ENCODE assay signal across 35 mouse cellular contexts in genomic region chr10:26229488-26229887, GRCm38 (mm10). TPM values are rescaled to one million over a fixed set of nuclear protein-coding genes. Genes with fewer than 3 reads are reported as not detected.
DNase-seq lines count a peak whose midpoint lies in the region; ATAC-seq and TF ChIP-seq lines count a peak whose summit lies in the region.
"Had no signal": no experiment of that assay in that cellular context is flagged by ENCODE, and none has a peak within 500 bp of the region (broad histone marks: within the 10 kb centered on the region; RNA-seq: fewer than 3 reads in every experiment).

TSS of gene Samd3 (plus strand) at chr10:26229707.

- H3K4me3 ChIP-seq in forebrain, embryonic 14.5 days (ENCODE audit: low read depth, low read length), result no peak within 1 kb of the TSS
- H3K4me3 ChIP-seq in forebrain, postnatal 0 days (ENCODE audit: low read depth, low read length), result no peak within 1 kb of the TSS
- H3K4me3 ChIP-seq: embryonic facial prominence, embryonic 10.5 days; embryonic facial prominence, embryonic 15.5 days; hindbrain, embryonic 15.5 days; intestine, embryonic 15.5 days; layer of hippocampus, adult 2 months; midbrain, embryonic 10.5 days; midbrain, embryonic 15.5 days; myocyte had no signal

- no peaks in the 10 kb centered on the region for H3K4me1 ChIP-seq in forebrain, embryonic 14.5 days (ENCODE audit: control insufficient read depth, insufficient read depth, low read length)
- H3K4me1 ChIP-seq in forebrain, postnatal 0 days (ENCODE audit: insufficient read depth), result no peaks in the 10 kb centered on the region
- H3K4me1 ChIP-seq: embryonic facial prominence, embryonic 10.5 days; embryonic facial prominence, embryonic 15.5 days; hindbrain, embryonic 15.5 days; intestine, embryonic 15.5 days; midbrain, embryonic 10.5 days; midbrain, embryonic 15.5 days had no signal

- no peaks in the 10 kb centered on the region for H3K9me3 ChIP-seq in forebrain, embryonic 14.5 days (replicated peaks; ENCODE audit: control insufficient read depth, low read length)
- H3K9me3 ChIP-seq in forebrain, postnatal 0 days (ENCODE audit: low read length), result no peaks in the 10 kb centered on the region
- H3K9me3 ChIP-seq: embryonic facial prominence, embryonic 10.5 days; embryonic facial prominence, embryonic 15.5 days; hindbrain, embryonic 15.5 days; intestine, embryonic 15.5 days; midbrain, embryonic 10.5 days; midbrain, embryonic 15.5 days had no signal

- TF ChIP-seq CTCF in forebrain, postnatal 0 days (IDR thresholded peaks at IDR 0.05; ENCODE audit: low read depth), result no peak

- no peak for ATAC-seq in forebrain, embryonic 14.5 days
- no peak for ATAC-seq in forebrain, postnatal 0 days
- ATAC-seq in CD4-positive, CD25-positive, alpha-beta regulatory T cell, adult 4 months, result peak; percentile 88
- ATAC-seq: intestine, embryonic 15.5 days; midbrain, embryonic 15.5 days had no signal

- H3K9ac ChIP-seq in forebrain, embryonic 14.5 days (ENCODE audit: low read length), result no peak within 1 kb of the TSS
- no peak within 1 kb of the TSS for H3K9ac ChIP-seq in forebrain, postnatal 0 days
- H3K9ac ChIP-seq: embryonic facial prominence, embryonic 15.5 days; hindbrain, embryonic 15.5 days; intestine, embryonic 15.5 days; liver, embryonic 14.5 days; midbrain, embryonic 15.5 days had no signal

- H3K4me2 ChIP-seq in forebrain, embryonic 14.5 days (ENCODE audit: low read length), result no peak within 1 kb of the TSS
- H3K4me2 ChIP-seq in forebrain, postnatal 0 days (ENCODE audit: low read depth), result no peak within 1 kb of the TSS
- H3K4me2 ChIP-seq: embryonic facial prominence, embryonic 15.5 days; heart, embryonic 11.5 days; hindbrain, embryonic 15.5 days; intestine, embryonic 15.5 days; midbrain, embryonic 15.5 days had no signal

- no peak within 1 kb of the TSS for H3K27ac ChIP-seq in forebrain, embryonic 14.5 days (ENCODE audit: low read depth, low read length)
- H3K27ac ChIP-seq in forebrain, postnatal 0 days (ENCODE audit: low read depth, low read length), result no peak within 1 kb of the TSS
- H3K27ac ChIP-seq: embryonic facial prominence, embryonic 10.5 days; embryonic facial prominence, embryonic 15.5 days; hindbrain, embryonic 15.5 days; intestine, embryonic 15.5 days; layer of hippocampus, adult 2 months; liver, embryonic 14.5 days; macrophage; midbrain, embryonic 10.5 days; midbrain, embryonic 15.5 days had no signal

- no peaks in the 10 kb centered on the region for H3K36me3 ChIP-seq in forebrain, embryonic 14.5 days (ENCODE audit: control insufficient read depth, insufficient read depth, low read length)
- no peaks in the 10 kb centered on the region for H3K36me3 ChIP-seq in forebrain, postnatal 0 days (ENCODE audit: insufficient read depth)
- H3K36me3 ChIP-seq: embryonic facial prominence, embryonic 10.5 days; embryonic facial prominence, embryonic 15.5 days; G1E; hindbrain, embryonic 15.5 days; intestine, embryonic 15.5 days; midbrain, embryonic 10.5 days; midbrain, embryonic 15.5 days had no signal

- H3K27me3 ChIP-seq in forebrain, embryonic 14.5 days (replicated peaks; ENCODE audit: control insufficient read depth, insufficient read depth, low read length), result no peaks in the 10 kb centered on the region
- H3K27me3 ChIP-seq in forebrain, postnatal 0 days (ENCODE audit: insufficient read depth, low read length), result no peaks in the 10 kb centered on the region
- H3K27me3 ChIP-seq: embryonic facial prominence, embryonic 15.5 days; hindbrain, embryonic 15.5 days; intestine, embryonic 15.5 days; midbrain, embryonic 15.5 days had no signal

- DNase-seq in forebrain, embryonic 14.5 days (ENCODE audit: low spot score), result no peak
- no peak for DNase-seq in forebrain, postnatal 0 days
- DNase-seq in induced T-regulatory cell, adult 2 months (ENCODE audit: low read depth), result peak; percentile 39
- peak; percentile 39 to 74 for DNase-seq in natural killer cell, adult 2 months (ENCODE audit: low spot score in 2 of 2)
- no peak for DNase-seq in layer of hippocampus, adult 8-10 months (ENCODE audit: low spot score in 2 of 2)
- DNase-seq in cerebellum, postnatal 25 days, result no peak
- DNase-seq: adrenal gland, postnatal 36 days; cerebellum, adult 2 months; cerebellum, postnatal 14 days; gastrocnemius, postnatal 25 days; heart, adult 11 months; kidney, adult 2 months; kidney, postnatal 36 days; layer of hippocampus, postnatal 36 days; left cerebral cortex, postnatal 4 days; lung, adult 2 months; lung, postnatal 10 days; thymus, postnatal 14 days had no signal

- 82% methylated on average over 4 of the region's 4 CpGs for WGBS in forebrain, embryonic 14.5 days
- 84% methylated on average over 4 of the region's 4 CpGs for WGBS in forebrain, postnatal 0 days

RNA-seq across cellular contexts. Expression of gene Samd3, which starts in this region (rescaled TPM):
- 6.7 and 10.5 TPM in 2 replicates for polyA plus RNA-seq in forebrain, embryonic 14.5 days (2014; fragmentation: Nextera tagmentation; extraction: Ambion mirVana)
- 2.1 and 3.4 TPM in 2 replicates for total RNA-seq in forebrain, postnatal 0 days (2014; rRNA removed)
- polyA plus RNA-seq in forebrain, postnatal 0 days (2015; fragmentation: Nextera tagmentation; extraction: Ambion mirVana), result 3.3 and 3.8 TPM in 2 replicates
- polyA plus RNA-seq in CD4-positive, CD25-positive, alpha-beta regulatory T cell, adult 4 months (2017; shearing (Covaris generic)), result 1 to 10 TPM; 1.2 to 1.8 TPM
- total RNA-seq in layer of hippocampus, adult 8-10 months (2022), result not detected
- total RNA-seq: adrenal gland, postnatal 36 days; G1E; gastrocnemius, adult 18-20 months; gastrocnemius, postnatal 25 days; layer of hippocampus, adult 2 months; layer of hippocampus, postnatal 36 days had no signal
- polyA plus RNA-seq: G1E; heart, embryonic 11.5 days; kidney, embryonic 16.5 days; liver, embryonic 14.5 days; macrophage; neural tube, embryonic 14.5 days; small intestine, adult 2 months had no signal

Comparison
In these comparisons a context has a peak if more than half of its experiments do, and no peak if none do; other contexts are left out.
1. DNase-seq: peak in induced T-regulatory cell, adult 2 months (single experiment) and natural killer cell, adult 2 months (2 of 2); none in forebrain, embryonic 14.5 days (single experiment), forebrain, postnatal 0 days (single experiment), layer of hippocampus, adult 8-10 months (0 of 2) and cerebellum, postnatal 25 days (0 of 2).